Mouse (Mus musculus) brain, embryonic 14.5 days (tissue): ENCODE data around the gene Syt5. TPM values are rescaled to one million over a fixed set of nuclear protein-coding genes. Genes with fewer than 3 reads are reported as not detected.
A peak's percentile ranks its signal among the peaks of the same experiment; 100 is the strongest.
"Not testable (repeated sequence)": the region's sequence is repeated elsewhere in the genome, so short reads cannot be mapped to it uniquely, and the experiment has no call there.

Experiments used
- DNase-seq: peaks from one replicate; pipeline ENCODE4 v3.0.0-alpha.2; 2011; ENCODE audit warnings: low read depth
- CTCF ChIP-seq: fragments of 200-500 bp; IDR thresholded peaks from 2 replicates; pipeline ENCODE4 v1.5.1; 2012; ENCODE audit warnings: inconsistent platforms, mild to moderate bottlenecking, moderate library complexity, borderline replicate concordance; ENCODE audit not compliant: insufficient read depth, insufficient read length; ENCODE audit errors: extremely low read depth
- POLR2A ChIP-seq: fragments of 200-500 bp; IDR thresholded peaks from 2 replicates; pipeline ENCODE4 v1.6.1; 2012; ENCODE audit warnings: mild to moderate bottlenecking, inconsistent platforms, borderline replicate concordance; ENCODE audit not compliant: poor library complexity, insufficient read depth, insufficient read length, severe bottlenecking; ENCODE audit errors: extremely low read depth
- polyA plus RNA-seq: library from polyadenylated mRNA; depleted of rRNA; stranded (reverse); fragments of >200 nt; gene quantifications from 2 replicates; pipeline ENCODE4 v1.2.3, GENCODE M21; 2012

The Syt5 gene
- polyA plus RNA-seq, 1 experiment, result 103 TPM

- no peak for TF ChIP-seq CTCF
- no peak for TF ChIP-seq POLR2A
- DNase-seq, result no peak
Measured at GRCm38 (mm10) chr7:4537181-4537580, 10.2 kb downstream of the Syt5 start.

- DNase-seq, result no peak
- TF ChIP-seq CTCF, result no peak
- no peak for TF ChIP-seq POLR2A
Measured at GRCm38 (mm10) chr7:4536369-4536768, 11.0 kb downstream of the Syt5 start.

- DNase-seq, result peak; percentile 89
- TF ChIP-seq POLR2A (no peak), CTCF (no peak)
Measured at GRCm38 (mm10) chr7:4532005-4532729, 15.2 kb downstream of the Syt5 start, which contains the start of gene Dnaaf3. Gene Dnaaf3, minus strand, starts transcription at chr7:4532453.

GRCm38 (mm10) chr7:4530166-4530565, 17.2 kb downstream of the Syt5 start:
- DNase-seq, result not testable (repeated sequence)

- no peak for DNase-seq
Measured at GRCm38 (mm10) chr7:4527302-4527689, 20.0 kb downstream of the Syt5 start.

GRCm38 (mm10) chr7:4526341-4527301, 20.7 kb downstream of the Syt5 start:
- peak; percentile 95 for DNase-seq
- TF ChIP-seq CTCF (peak; percentile 83), POLR2A (no peak)

More at GRCm38 (mm10) chr7:4527302-4527689, 20.0 kb downstream of the Syt5 start:
- TF ChIP-seq CTCF (no peak), POLR2A (no peak)

GRCm38 (mm10) chr7:4524212-4524922, 23.0 kb downstream of the Syt5 start, which contains the start of gene Tnni3:
Gene Tnni3, minus strand, starts transcription at chr7:4524229.
- DNase-seq, result peak; percentile 81
- TF ChIP-seq CTCF, result peak; percentile 69

GRCm38 (mm10) chr7:4523205-4524130, 23.9 kb downstream of the Syt5 start:
- TF ChIP-seq CTCF (no peak), POLR2A (no peak)
- DNase-seq, result no peak

GRCm38 (mm10) chr7:4522292-4522691, 25.0 kb downstream of the Syt5 start:
- no peak for DNase-seq

GRCm38 (mm10) chr7:4521231-4522003, 25.9 kb downstream of the Syt5 start:
- TF ChIP-seq CTCF (no peak), POLR2A (no peak)
- peak; percentile 20 for DNase-seq

More at GRCm38 (mm10) chr7:4522292-4522691, 25.0 kb downstream of the Syt5 start:
- TF ChIP-seq POLR2A (no peak), CTCF (no peak)

- DNase-seq, result no peak
Measured at GRCm38 (mm10) chr7:4518487-4518886, 28.9 kb downstream of the Syt5 start.

More at GRCm38 (mm10) chr7:4518487-4518886, 28.9 kb downstream of the Syt5 start:
- TF ChIP-seq CTCF (no peak), POLR2A (no peak)
